In the genomic region with DNA sequence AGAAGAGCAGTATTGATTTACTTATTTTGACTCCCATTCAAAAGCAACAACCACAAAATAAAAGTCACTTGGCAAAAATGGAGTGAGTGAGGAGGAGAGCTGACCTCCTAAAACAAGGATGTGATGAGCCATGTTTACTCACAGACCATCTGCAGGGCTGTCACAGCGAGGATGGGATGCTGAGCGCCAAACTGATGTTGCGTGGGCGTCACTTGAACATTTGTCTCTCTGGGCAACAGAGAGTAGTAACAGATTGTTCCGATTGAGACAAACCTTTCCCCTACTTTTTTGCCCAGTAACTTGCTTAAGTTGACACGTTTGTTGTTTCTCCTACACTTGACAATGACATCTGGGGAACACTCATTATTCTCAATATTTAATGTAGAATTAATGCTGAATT, we compare ENCODE assay signal across 7 mouse cellular contexts.
DNase-seq lines count a peak whose midpoint lies in the region.

No protein-coding gene starts in this region.

- H3K27ac ChIP-seq in hindbrain, embryonic 10.5 days, result no peak overlapping the region

- intact Hi-C loops in gastrocnemius, postnatal 14 days (cut with DNase I; ENCODE audit: low total_unique reads), result no loop called here

- no peaks in the 10 kb centered on the region for H3K27me3 ChIP-seq in hindbrain, embryonic 10.5 days (ENCODE audit: insufficient read depth, poor library complexity, severe bottlenecking)

- H3K4me3 ChIP-seq in hindbrain, embryonic 10.5 days, result no peak overlapping the region

- WGBS in hindbrain, embryonic 10.5 days, result 82% methylated on average over 6 of the region's 6 CpGs

- H3K4me1 ChIP-seq in hindbrain, embryonic 10.5 days (replicated peaks), result no peaks in the 10 kb centered on the region

- H3K36me3 ChIP-seq in hindbrain, embryonic 10.5 days, result no peaks in the 10 kb centered on the region

- H3K9me3 ChIP-seq in hindbrain, embryonic 10.5 days, result no peaks in the 10 kb centered on the region

- DNase-seq in urinary bladder, postnatal 14 days (ENCODE audit: low spot score), result peak; percentile 36
- DNase-seq in urinary bladder, postnatal 10 days (ENCODE audit: low spot score), result no peak
- peak; percentile 59 for DNase-seq in gastrocnemius, postnatal 14 days
- peak; percentile 14 to 80 for DNase-seq in left cerebral cortex, adult 8-10 months (ENCODE audit: low spot score in 2 of 2)
- DNase-seq in thymus, postnatal 25 days, result no peak
- DNase-seq in hindbrain, embryonic 10.5 days (ENCODE audit: low spot score), result no peak
- DNase-seq in liver, result no peak

Comparison
In these comparisons a context has a peak if more than half of its experiments do, and no peak if none do; other contexts are left out.
1. DNase-seq: peak in urinary bladder, postnatal 14 days (single experiment), gastrocnemius, postnatal 14 days (single experiment) and left cerebral cortex, adult 8-10 months (2 of 2); none in urinary bladder, postnatal 10 days (single experiment), thymus, postnatal 25 days (single experiment), hindbrain, embryonic 10.5 days (single experiment) and liver (single experiment).